Mouse (Mus musculus) small intestine, adult 2 months (tissue): Measurements from ENCODE around the gene Mrpl41. TPM values are rescaled to one million over a fixed set of nuclear protein-coding genes. Genes with fewer than 3 reads are reported as not detected.

ENCODE experiments used
- H3K27ac ChIP-seq: fragments of 200-500 bp; 2 replicates; pipeline ENCODE4 v1.5.1; 2012; ENCODE audit warnings: low read depth, low read length, control low read depth, inconsistent platforms; ENCODE audit not compliant: insufficient read depth
- H3K27me3 ChIP-seq: fragments of 200-500 bp; 2 replicates; pipeline ENCODE4 v1.6.1; 2012; ENCODE audit warnings: mild to moderate bottlenecking, moderate library complexity, low read length, inconsistent platforms; ENCODE audit not compliant: control insufficient read depth, insufficient read depth
- H3K36me3 ChIP-seq: fragments of 200-500 bp; 2 replicates; pipeline ENCODE4 v1.6.1; 2012; ENCODE audit warnings: mild to moderate bottlenecking, low read length, control low read depth, inconsistent platforms; ENCODE audit not compliant: control insufficient read depth, insufficient read depth
- H3K4me1 ChIP-seq: fragments of 200-500 bp; 2 replicates; pipeline ENCODE4 v1.6.1; 2012; ENCODE audit warnings: low read length, inconsistent platforms, mixed read lengths; ENCODE audit not compliant: control insufficient read depth, insufficient read depth, insufficient read length
- H3K4me3 ChIP-seq: fragments of 200-500 bp; 2 replicates; pipeline ENCODE4 v1.5.1; 2012; ENCODE audit warnings: low read depth, mild to moderate bottlenecking, control low read depth, inconsistent platforms, low read length, moderate library complexity
- CTCF ChIP-seq: fragments of 200-500 bp; IDR thresholded peaks from 2 replicates; pipeline ENCODE4 v1.5.1; 2012; ENCODE audit warnings: low read depth, mild to moderate bottlenecking, control low read depth, inconsistent platforms, low read length, moderate library complexity, mixed read lengths; ENCODE audit not compliant: insufficient replicate concordance, insufficient read length; ENCODE audit errors: extremely low read depth
- POLR2A ChIP-seq: fragments of 200-500 bp; IDR thresholded peaks from 2 replicates; pipeline ENCODE4 v1.6.1; 2012; ENCODE audit warnings: low read depth, mild to moderate bottlenecking, control low read depth, inconsistent platforms, low read length, moderate library complexity
- WGBS: fragments of 180-500 bp; shearing (Covaris S2); methylation state at CpG from one replicate; pipeline ENCODE4 v1.1.7; 2018; 5-methylcytosine and 5-hydroxymethylcytosine counted together
- polyA plus RNA-seq: library from polyadenylated mRNA; depleted of rRNA; stranded (reverse); fragments of >200 nt; gene quantifications from 2 replicates; pipeline ENCODE4 v1.2.3, GENCODE M21; 2012; rRNA removed

The Mrpl41 gene
- 9.8 and 14.6 TPM in 2 replicates for polyA plus RNA-seq

GRCm38 (mm10) chr2:24974906-24975703 lies at the start of gene Mrpl41:
Gene Mrpl41, minus strand, starts transcription at chr2:24975098.
- TF ChIP-seq CTCF (no peak), POLR2A (peak; percentile 48)
- H3K27ac ChIP-seq = peak within 1 kb of the TSS; percentile 84
- H3K36me3 ChIP-seq = peaks cover 3% of the 10 kb centered on the region; the same call in 1 of the 2 replicates
- no peaks in the 10 kb centered on the region for H3K27me3 ChIP-seq
- H3K4me3 ChIP-seq = peak within 1 kb of the TSS; percentile 82
- WGBS = under 1% methylated on average over 64 of the region's 64 CpGs
- H3K4me1 ChIP-seq = peaks cover 3% of the 10 kb centered on the region; the same call in 1 of the 2 replicates

- Histone ChIP-seq H3K4me1 (no peaks in the 10 kb centered on the region), H3K27ac (no peak overlapping the region), H3K4me3 (no peak overlapping the region), H3K27me3 (no peaks in the 10 kb centered on the region), H3K36me3 (peaks cover 4% of the 10 kb centered on the region; the same call in 1 of the 2 replicates)
- TF ChIP-seq CTCF (no peak), POLR2A (no peak)
- 94% methylated on average over 1 of the region's 1 CpGs for WGBS
Observed at GRCm38 (mm10) chr2:25022678-25023077, 47.8 kb upstream of the Mrpl41 start.

GRCm38 (mm10) chr2:25008250-25008649 lies 33.4 kb upstream of the Mrpl41 start:
- Histone ChIP-seq H3K4me1 (no peaks in the 10 kb centered on the region), H3K4me3 (no peak overlapping the region), H3K36me3 (peaks cover under 1% of the 10 kb centered on the region; the same call in 1 of the 2 replicates), H3K27ac (no peak overlapping the region), H3K27me3 (no peaks in the 10 kb centered on the region)
- no peak for TF ChIP-seq POLR2A
- no peak for TF ChIP-seq CTCF

GRCm38 (mm10) chr2:25006767-25007166 lies 31.9 kb upstream of the Mrpl41 start:
- TF ChIP-seq POLR2A = no peak
- no peak for TF ChIP-seq CTCF
- Histone ChIP-seq H3K27ac (no peak overlapping the region), H3K27me3 (no peaks in the 10 kb centered on the region), H3K36me3 (peaks cover 4% of the 10 kb centered on the region; the same call in 1 of the 2 replicates), H3K4me3 (no peak overlapping the region), H3K4me1 (no peaks in the 10 kb centered on the region)
- 94% methylated on average over 1 of the region's 1 CpGs for WGBS

GRCm38 (mm10) chr2:25003946-25004786 lies 29.3 kb upstream of the Mrpl41 start:
- TF ChIP-seq CTCF (no peak), POLR2A (no peak)
- WGBS = 88% methylated on average over 9 of the region's 9 CpGs

DNA sequence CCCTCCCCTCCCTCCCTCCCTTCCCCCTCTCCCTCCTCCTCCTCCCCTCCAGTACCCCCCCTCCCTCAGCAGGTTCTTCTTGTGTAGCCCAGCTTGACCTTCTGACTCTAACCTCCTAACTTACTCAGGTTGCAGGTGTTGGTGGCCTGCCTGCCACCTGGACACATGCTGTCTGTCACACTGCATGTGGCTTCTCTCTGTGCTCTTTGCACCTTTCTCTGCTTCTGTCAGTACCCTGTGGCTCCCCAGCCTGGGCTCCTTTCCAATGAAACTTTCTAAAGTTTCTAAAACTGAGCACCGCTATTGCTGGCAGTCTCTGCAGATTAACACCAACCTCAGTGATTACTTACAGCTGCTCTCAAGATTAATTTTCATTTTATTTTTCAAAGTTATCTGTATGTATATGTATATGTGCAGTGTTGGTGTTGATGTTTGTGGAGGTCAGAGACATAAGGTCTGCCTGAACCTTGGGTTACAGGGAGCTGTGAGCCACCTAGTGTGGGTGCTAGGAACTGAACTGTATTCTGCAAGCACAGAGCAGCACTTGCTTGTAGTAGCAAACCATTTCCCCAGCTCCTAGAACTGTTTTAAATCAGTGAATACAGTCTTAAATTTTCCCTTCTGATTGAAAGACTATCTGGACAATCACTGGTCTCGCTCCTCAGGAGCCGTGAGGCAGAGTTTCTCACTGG lies 25.8 kb upstream of the Mrpl41 start:
- H3K27me3 ChIP-seq = no peaks in the 10 kb centered on the region
- TF ChIP-seq CTCF (peak; percentile 37; the same call in 1 of the 2 replicates), POLR2A (no peak)
- H3K4me1 ChIP-seq = no peaks in the 10 kb centered on the region
- H3K36me3 ChIP-seq = peaks cover 14% of the 10 kb centered on the region
- no peak overlapping the region for H3K4me3 ChIP-seq
- WGBS = 84% methylated on average over 3 of the region's 3 CpGs
- H3K27ac ChIP-seq = no peak overlapping the region

More at GRCm38 (mm10) chr2:25003946-25004786, 29.3 kb upstream of the Mrpl41 start:
- H3K36me3 ChIP-seq = peaks cover 4% of the 10 kb centered on the region; the same call in 1 of the 2 replicates
- no peak overlapping the region for H3K4me3 ChIP-seq
- no peaks in the 10 kb centered on the region for H3K27me3 ChIP-seq
- H3K4me1 ChIP-seq = no peaks in the 10 kb centered on the region
- H3K27ac ChIP-seq = no peak overlapping the region

GRCm38 (mm10) chr2:24996471-24996870 lies 21.6 kb upstream of the Mrpl41 start:
- Histone ChIP-seq H3K27me3 (no peaks in the 10 kb centered on the region), H3K4me3 (no peak overlapping the region), H3K27ac (no peak overlapping the region), H3K4me1 (no peaks in the 10 kb centered on the region), H3K36me3 (peaks cover 16% of the 10 kb centered on the region)
- WGBS = 95% methylated on average over 2 of the region's 2 CpGs
- no peak for TF ChIP-seq POLR2A
- TF ChIP-seq CTCF = no peak
